Mouse (Mus musculus): Measurements from ENCODE around the gene Des. TPM values are rescaled to one million over a fixed set of nuclear protein-coding genes. Genes with fewer than 3 reads are reported as not detected.

The Des gene
- polyA plus RNA-seq, 1 experiment, result 3.2 TPM

DNA sequence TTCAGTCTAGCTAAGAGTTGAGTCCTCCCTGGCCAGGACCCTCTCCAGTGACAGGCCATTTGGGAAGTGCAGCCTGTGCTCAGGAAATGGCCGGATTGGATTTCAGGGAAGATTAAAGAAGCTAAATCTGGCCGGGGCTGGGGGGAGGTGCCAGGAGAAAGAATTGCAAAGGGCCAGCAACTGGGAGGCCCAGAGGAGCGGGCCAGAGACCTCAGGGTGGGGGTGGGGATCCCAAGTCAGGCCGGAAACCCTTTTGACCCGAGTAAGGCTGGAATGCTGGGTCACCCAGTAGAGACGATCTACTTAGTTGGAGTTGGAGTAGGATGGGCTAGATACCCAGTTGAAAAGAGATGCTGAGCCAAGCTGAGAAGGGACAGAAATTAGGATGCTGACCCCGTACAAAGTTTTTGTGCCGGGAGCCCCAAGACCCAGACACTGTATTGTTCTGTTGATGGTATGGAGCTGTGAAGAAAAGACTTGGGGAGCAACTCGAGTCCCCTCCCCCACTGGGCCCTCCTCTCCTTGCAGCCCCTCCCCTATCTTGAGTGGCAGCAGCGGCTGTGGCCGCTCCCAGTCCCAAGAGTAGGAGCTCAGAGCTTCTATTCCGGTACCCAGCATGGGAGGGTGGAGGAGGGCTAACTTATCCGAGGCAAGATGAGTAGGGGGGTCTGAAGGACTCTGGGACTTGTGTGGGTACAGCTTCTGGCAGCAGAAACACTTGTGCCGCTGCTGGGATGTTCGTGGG, 15.7 kb upstream of the Des start:
- Histone ChIP-seq H3K27ac (ENCODE audit: insufficient read depth, low read length) (no peak overlapping the region), H3K4me1 (ENCODE audit: control insufficient read depth, insufficient read depth, low read length) (no peaks in the 10 kb centered on the region), H3K4me3 (ENCODE audit: insufficient read depth, low read length) (no peak overlapping the region)
- TF ChIP-seq POLR2A (IDR thresholded peaks at IDR 0.05; ENCODE audit: extremely low read depth, insufficient read depth, low read length), result no peak
- no peak for TF ChIP-seq CTCF (IDR thresholded peaks at IDR 0.05; ENCODE audit: extremely low read depth, insufficient read depth, low read length)

DNA sequence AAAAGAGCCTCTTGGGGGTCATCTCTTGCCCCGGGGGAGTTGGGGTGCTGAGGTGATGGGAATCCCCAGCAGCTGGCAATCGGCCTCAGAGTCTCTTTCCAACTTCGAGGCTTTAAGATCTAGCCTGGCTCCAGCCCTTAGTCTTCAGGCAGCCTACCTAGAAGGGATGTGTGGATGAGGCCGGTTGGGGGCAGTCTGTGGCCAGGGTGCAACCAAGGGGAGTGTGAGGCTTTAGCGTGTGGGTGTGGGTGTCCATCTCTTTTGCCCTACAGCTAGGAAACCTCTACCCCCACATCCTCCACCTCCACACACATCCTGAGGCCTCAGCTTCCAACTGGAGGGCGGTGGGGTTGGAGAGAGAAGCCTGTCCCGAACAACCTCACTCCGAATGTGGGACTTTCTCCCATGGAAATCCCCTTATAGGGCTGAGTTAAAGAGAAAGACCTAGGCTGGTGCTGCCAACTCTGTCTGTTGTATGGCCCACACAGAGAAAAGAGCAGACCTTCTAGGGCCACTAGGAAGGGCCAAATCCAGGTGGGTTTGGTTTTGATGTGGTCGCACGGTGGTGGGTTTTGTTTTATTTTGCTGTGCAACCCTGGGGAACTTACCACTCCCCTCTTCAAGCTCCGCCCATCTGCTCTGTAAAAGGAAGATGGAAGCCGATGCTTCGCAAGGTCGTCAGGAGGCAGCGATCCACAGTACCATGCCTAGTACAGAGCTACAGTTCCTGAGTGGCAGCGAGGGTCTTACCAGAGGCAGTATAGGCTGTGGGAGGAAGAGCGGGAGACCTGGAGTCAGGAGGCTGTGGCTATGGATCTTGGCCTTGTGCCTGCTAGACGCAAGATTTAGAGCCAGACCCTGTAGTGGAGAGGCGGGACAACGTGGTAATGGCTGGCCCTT, 14.8 kb upstream of the Des start:
- Histone ChIP-seq H3K27ac (ENCODE audit: insufficient read depth, low read length) (no peak overlapping the region), H3K4me1 (ENCODE audit: control insufficient read depth, insufficient read depth, low read length) (no peaks in the 10 kb centered on the region), H3K4me3 (ENCODE audit: insufficient read depth, low read length) (no peak overlapping the region)
- no peak for TF ChIP-seq CTCF (IDR thresholded peaks at IDR 0.05; ENCODE audit: extremely low read depth, insufficient read depth, low read length)

DNA sequence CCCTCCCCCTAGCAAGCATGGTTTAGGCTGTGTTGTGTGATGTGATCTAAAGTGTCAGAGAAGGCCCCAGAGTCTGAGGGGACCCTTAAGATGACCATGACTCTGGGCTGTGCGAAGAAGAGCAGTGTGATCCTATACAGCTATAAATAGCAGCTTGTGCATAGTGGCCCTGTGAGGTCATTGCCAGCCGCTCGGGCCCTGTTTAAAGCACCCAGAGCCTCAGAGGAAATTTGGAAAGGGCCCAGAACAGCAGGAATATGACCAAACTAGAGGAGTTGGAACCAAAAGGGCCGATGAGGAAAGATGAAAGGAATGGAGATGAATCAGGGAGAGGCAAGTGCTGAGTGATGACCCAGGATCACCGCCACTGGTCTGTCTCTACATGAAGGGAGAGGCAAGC, 12.8 kb upstream of the Des start:
- Histone ChIP-seq H3K27ac (ENCODE audit: insufficient read depth, low read length) (no peak overlapping the region), H3K4me3 (ENCODE audit: insufficient read depth, low read length) (no peak overlapping the region), H3K4me1 (ENCODE audit: control insufficient read depth, insufficient read depth, low read length) (no peaks in the 10 kb centered on the region)
- TF ChIP-seq POLR2A (IDR thresholded peaks at IDR 0.05; ENCODE audit: extremely low read depth, insufficient read depth, low read length) (no peak), CTCF (IDR thresholded peaks at IDR 0.05; ENCODE audit: extremely low read depth, insufficient read depth, low read length) (no peak)

DNA sequence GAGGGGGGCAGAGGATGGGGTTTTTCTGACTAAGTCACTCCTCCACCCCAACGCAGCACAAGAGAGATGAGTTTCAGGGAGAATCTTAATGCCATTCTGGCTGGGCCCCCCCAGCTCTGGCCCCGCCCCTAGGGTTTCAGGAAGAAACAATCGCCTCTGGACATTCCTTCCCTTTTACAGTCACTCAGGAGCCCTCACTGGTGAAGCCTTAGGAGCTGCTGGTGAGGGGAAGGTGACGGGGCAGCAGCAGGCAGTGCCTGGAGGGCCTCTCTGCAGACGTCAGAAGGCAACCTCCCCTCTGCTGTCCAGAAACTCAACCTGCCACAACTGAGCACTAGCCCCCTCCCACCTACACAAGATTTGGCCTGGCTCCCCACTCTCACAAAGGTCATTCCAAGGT, 10.9 kb upstream of the Des start:
- H3K4me1 ChIP-seq (ENCODE audit: control insufficient read depth, insufficient read depth, low read length), result no peaks in the 10 kb centered on the region
- no peak overlapping the region for H3K4me3 ChIP-seq (ENCODE audit: insufficient read depth, low read length)
- H3K27ac ChIP-seq (ENCODE audit: insufficient read depth, low read length), result no peak overlapping the region
- no peak for TF ChIP-seq CTCF (IDR thresholded peaks at IDR 0.05; ENCODE audit: extremely low read depth, insufficient read depth, low read length)
- no peak for TF ChIP-seq POLR2A (IDR thresholded peaks at IDR 0.05; ENCODE audit: extremely low read depth, insufficient read depth, low read length)

DNA sequence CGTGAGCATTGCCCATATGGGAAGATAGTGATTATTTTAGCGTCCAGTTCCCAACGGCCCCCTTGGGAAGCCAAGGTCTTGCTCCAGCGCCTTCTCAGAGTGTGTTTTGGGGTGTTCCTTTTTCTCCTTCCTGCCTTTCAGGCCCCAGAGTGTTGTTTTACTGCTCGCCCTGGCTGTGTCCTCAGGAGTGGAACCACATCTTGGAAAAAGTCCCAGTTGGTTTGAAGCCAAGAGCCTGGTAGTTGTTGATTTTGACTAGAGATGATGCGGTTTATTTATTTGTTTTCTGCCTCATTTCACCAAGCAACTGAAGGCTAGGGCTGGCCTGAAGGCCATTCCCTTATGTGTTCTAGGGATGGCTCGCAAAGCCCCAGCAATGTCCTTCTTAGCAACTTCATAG, 2.9 kb upstream of the Des start:
- no peak overlapping the region for H3K27ac ChIP-seq (ENCODE audit: insufficient read depth, low read length)
- H3K4me1 ChIP-seq (ENCODE audit: control insufficient read depth, insufficient read depth, low read length), result peaks cover 10% of the 10 kb centered on the region
- no peak overlapping the region for H3K4me3 ChIP-seq (ENCODE audit: insufficient read depth, low read length)
- TF ChIP-seq POLR2A (IDR thresholded peaks at IDR 0.05; ENCODE audit: extremely low read depth, insufficient read depth, low read length) (no peak), CTCF (IDR thresholded peaks at IDR 0.05; ENCODE audit: extremely low read depth, insufficient read depth, low read length) (no peak)

DNA sequence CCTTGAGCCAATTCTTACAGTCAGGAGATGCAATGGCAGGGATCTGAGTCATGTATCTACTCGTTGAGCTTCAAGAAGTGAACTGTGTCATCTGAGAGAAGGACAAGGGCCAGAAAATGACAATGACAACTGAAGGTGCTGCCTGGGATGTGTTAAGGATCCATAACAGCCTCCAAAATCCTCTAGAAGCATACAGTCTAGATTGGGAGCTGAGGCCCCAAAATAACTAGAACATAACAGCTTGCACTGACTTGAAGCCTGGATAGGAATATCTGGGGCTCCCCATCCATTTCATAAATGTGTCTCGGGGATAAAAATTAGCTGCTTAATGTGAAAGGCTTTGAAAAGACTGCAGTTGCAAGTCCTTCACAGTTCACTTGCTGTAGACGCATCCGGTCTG, 2.1 kb upstream of the Des start:
- no peak for TF ChIP-seq CTCF (IDR thresholded peaks at IDR 0.05; ENCODE audit: extremely low read depth, insufficient read depth, low read length)
- no peak for TF ChIP-seq POLR2A (IDR thresholded peaks at IDR 0.05; ENCODE audit: extremely low read depth, insufficient read depth, low read length)

DNA sequence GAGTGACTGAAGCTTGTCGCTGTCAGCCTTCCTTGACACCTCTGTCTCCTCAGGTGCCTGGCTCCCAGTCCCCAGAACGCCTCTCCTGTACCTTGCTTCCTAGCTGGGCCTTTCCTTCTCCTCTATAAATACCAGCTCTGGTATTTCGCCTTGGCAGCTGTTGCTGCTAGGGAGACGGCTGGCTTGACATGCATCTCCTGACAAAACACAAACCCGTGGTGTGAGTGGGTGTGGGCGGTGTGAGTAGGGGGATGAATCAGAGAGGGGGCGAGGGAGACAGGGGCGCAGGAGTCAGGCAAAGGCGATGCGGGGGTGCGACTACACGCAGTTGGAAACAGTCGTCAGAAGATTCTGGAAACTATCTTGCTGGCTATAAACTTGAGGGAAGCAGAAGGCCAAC, 783 bp upstream of the Des start:
- H3K27ac ChIP-seq (ENCODE audit: insufficient read depth, low read length), result no peak overlapping the region
- H3K4me1 ChIP-seq (ENCODE audit: control insufficient read depth, insufficient read depth, low read length), result peaks cover 10% of the 10 kb centered on the region
- no peak for TF ChIP-seq CTCF (IDR thresholded peaks at IDR 0.05; ENCODE audit: extremely low read depth, insufficient read depth, low read length)
- no peak for TF ChIP-seq POLR2A (IDR thresholded peaks at IDR 0.05; ENCODE audit: extremely low read depth, insufficient read depth, low read length)
- H3K4me3 ChIP-seq (ENCODE audit: insufficient read depth, low read length), result no peak overlapping the region

More for the DNA sequence above, 2.1 kb upstream of the Des start:
- H3K27ac ChIP-seq (ENCODE audit: insufficient read depth, low read length), result peak overlapping the region; percentile 14; the same call in 1 of the 2 replicates
- H3K4me3 ChIP-seq (ENCODE audit: insufficient read depth, low read length), result no peak overlapping the region
- peaks cover 10% of the 10 kb centered on the region for H3K4me1 ChIP-seq (ENCODE audit: control insufficient read depth, insufficient read depth, low read length)

DNA sequence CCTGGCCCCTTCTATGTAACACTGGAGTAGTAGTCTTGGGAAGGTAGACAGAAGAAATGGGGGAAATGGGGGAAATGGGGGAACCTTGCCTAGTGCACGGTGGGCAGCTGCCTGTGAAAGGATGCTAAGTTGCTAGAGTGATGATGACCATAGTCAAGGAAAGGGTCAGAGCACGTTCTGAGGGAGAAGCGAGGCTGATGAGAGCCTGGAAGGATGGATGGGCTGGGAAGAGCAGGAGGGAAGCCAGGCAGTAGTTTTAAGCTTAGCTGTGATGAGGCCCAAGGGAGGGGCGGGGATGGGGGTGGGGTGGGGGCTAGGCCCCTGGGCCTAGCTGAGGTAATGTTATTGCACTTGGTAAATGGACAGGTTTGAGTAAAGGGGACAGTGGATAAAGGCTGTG, 994 bp downstream of the Des start:
- Histone ChIP-seq H3K4me3 (ENCODE audit: insufficient read depth, low read length) (no peak overlapping the region), H3K4me1 (ENCODE audit: control insufficient read depth, insufficient read depth, low read length) (peaks cover 10% of the 10 kb centered on the region), H3K27ac (ENCODE audit: insufficient read depth, low read length) (no peak overlapping the region)
- no peak for TF ChIP-seq CTCF (IDR thresholded peaks at IDR 0.05; ENCODE audit: extremely low read depth, insufficient read depth, low read length)
- no peak for TF ChIP-seq POLR2A (IDR thresholded peaks at IDR 0.05; ENCODE audit: extremely low read depth, insufficient read depth, low read length)

DNA sequence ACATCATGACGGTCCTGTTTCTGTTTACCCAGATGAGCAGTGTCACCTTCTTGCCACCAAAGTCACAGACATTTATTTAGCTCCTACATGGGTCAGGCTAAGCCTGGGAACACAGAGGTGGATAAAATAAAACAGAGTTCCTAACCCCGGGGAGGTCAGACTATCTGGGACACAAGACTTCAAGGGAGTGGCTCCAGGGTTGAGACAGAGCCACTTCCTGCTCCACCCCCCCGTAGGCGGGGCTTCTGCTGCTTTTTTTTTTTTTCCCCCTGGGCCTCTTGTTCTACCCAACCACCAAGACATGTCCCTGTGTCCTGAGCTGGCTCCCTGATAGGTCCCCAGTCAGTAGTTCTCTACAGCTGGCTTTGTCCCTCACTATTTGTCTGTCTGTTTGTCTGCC, 1.6 kb downstream of the Des start:
- Histone ChIP-seq H3K27ac (ENCODE audit: insufficient read depth, low read length) (no peak overlapping the region), H3K4me3 (ENCODE audit: insufficient read depth, low read length) (no peak overlapping the region), H3K4me1 (ENCODE audit: control insufficient read depth, insufficient read depth, low read length) (peaks cover 10% of the 10 kb centered on the region)
- TF ChIP-seq CTCF (IDR thresholded peaks at IDR 0.05; ENCODE audit: extremely low read depth, insufficient read depth, low read length) (no peak), POLR2A (IDR thresholded peaks at IDR 0.05; ENCODE audit: extremely low read depth, insufficient read depth, low read length) (no peak)

DNA sequence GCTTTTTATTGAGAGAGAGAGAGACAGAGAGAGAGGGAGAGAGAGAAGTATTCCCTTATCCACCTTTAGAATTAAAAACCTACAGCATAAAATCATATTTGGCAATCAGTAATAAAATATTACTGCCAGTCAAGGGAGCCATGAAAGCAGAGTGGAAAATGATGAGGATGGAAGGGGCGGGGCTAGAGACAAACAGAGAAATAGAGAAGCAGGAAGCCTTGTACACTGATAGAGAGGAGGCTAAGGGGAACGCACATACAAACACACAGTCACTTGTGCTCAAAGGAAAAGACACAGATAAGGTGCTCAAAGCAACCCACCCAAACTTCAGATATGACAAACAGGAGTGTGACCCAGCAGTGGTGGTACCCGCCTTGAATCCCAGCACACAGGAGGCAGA, 3.7 kb downstream of the Des start:
- Histone ChIP-seq H3K27ac (ENCODE audit: insufficient read depth, low read length) (no peak overlapping the region), H3K4me3 (ENCODE audit: insufficient read depth, low read length) (no peak overlapping the region)

More for the DNA sequence above, 3.7 kb downstream of the Des start:
- TF ChIP-seq POLR2A (IDR thresholded peaks at IDR 0.05; ENCODE audit: extremely low read depth, insufficient read depth, low read length), result no peak
- no peak for TF ChIP-seq CTCF (IDR thresholded peaks at IDR 0.05; ENCODE audit: extremely low read depth, insufficient read depth, low read length)
- peaks cover under 1% of the 10 kb centered on the region for H3K4me1 ChIP-seq (ENCODE audit: control insufficient read depth, insufficient read depth, low read length)

Data from cortical plate, adult 2 months (tissue).